22 mouse cellular contexts compared by ENCODE assay signal in genomic region chr7:129429903-129430302, GRCm38 (mm10).
DNase-seq lines count a peak whose midpoint lies in the region; ATAC-seq lines count a peak whose summit lies in the region.
"Had no signal": no experiment of that assay in that cellular context is flagged by ENCODE, and none has a peak within 500 bp of the region (broad histone marks: within the 10 kb centered on the region; RNA-seq: fewer than 3 reads in every experiment).

No protein-coding gene starts in this region.

- WGBS in kidney, embryonic 15.5 days = 33% methylated on average over 3 of the region's 3 CpGs
- WGBS in neural tube, embryonic 11.5 days = 35% methylated on average over 3 of the region's 3 CpGs

- no peak overlapping the region for H3K27ac ChIP-seq in kidney, embryonic 15.5 days
- no peak overlapping the region for H3K27ac ChIP-seq in neural tube, embryonic 11.5 days (ENCODE audit: low read depth, low read length)
- H3K27ac ChIP-seq: embryonic facial prominence, embryonic 13.5 days; forebrain, embryonic 12.5 days; heart, adult 2 months; hindbrain, embryonic 15.5 days had no signal

- H3K4me3 ChIP-seq in kidney, embryonic 15.5 days (replicated peaks) = no peak overlapping the region
- no peak overlapping the region for H3K4me3 ChIP-seq in neural tube, embryonic 11.5 days (ENCODE audit: low read depth, low read length)
- H3K4me3 ChIP-seq: embryonic facial prominence, embryonic 13.5 days; forebrain, embryonic 12.5 days; heart, adult 2 months; hindbrain, embryonic 15.5 days had no signal

- no peak overlapping the region for H3K4me2 ChIP-seq in kidney, embryonic 15.5 days
- no peak overlapping the region for H3K4me2 ChIP-seq in neural tube, embryonic 11.5 days (ENCODE audit: low read depth)
- H3K4me2 ChIP-seq: embryonic facial prominence, embryonic 13.5 days; forebrain, embryonic 12.5 days; heart, embryonic 11.5 days; hindbrain, embryonic 15.5 days had no signal

- DNase-seq in embryo, embryonic 10 days (ENCODE audit: low spot score) = peak; percentile 9
- no peak for DNase-seq in embryo, embryonic 9.5 days (ENCODE audit: extremely low spot score)
- no peak for DNase-seq in kidney, adult 18-20 months
- DNase-seq in neural tube, embryonic 11.5 days (ENCODE audit: low spot score) = peak; percentile 12
- DNase-seq in neural tube, embryonic 10.5 days (ENCODE audit: extremely low spot score, low spot score) = no peak
- DNase-seq in retina, postnatal 1 day = peak; percentile 66
- no peak for DNase-seq in adrenal gland, postnatal 14 days
- DNase-seq: adrenal gland, adult 8-10 months; B cell, adult 2 months; cerebellum, adult 11 months; cerebellum, adult 8-10 months; cerebellum, postnatal 14 days; gastrocnemius, postnatal 14 days; heart, adult 2 months had no signal

- no peaks in the 10 kb centered on the region for H3K27me3 ChIP-seq in kidney, embryonic 15.5 days
- H3K27me3 ChIP-seq in neural tube, embryonic 11.5 days (ENCODE audit: control insufficient read depth, insufficient read depth, low read length) = no peaks in the 10 kb centered on the region
- H3K27me3 ChIP-seq: embryonic facial prominence, embryonic 13.5 days; forebrain, embryonic 12.5 days; hindbrain, embryonic 15.5 days; Patski had no signal

- no peaks in the 10 kb centered on the region for H3K36me3 ChIP-seq in kidney, embryonic 15.5 days
- H3K36me3 ChIP-seq in neural tube, embryonic 11.5 days (ENCODE audit: control insufficient read depth, insufficient read depth, low read length) = no peaks in the 10 kb centered on the region
- H3K36me3 ChIP-seq: embryonic facial prominence, embryonic 13.5 days; forebrain, embryonic 12.5 days; hindbrain, embryonic 15.5 days had no signal

- H3K9ac ChIP-seq in kidney, embryonic 15.5 days = no peak overlapping the region
- H3K9ac ChIP-seq in neural tube, embryonic 11.5 days (ENCODE audit: low read length) = no peak overlapping the region
- H3K9ac ChIP-seq: embryonic facial prominence, embryonic 13.5 days; forebrain, embryonic 12.5 days; hindbrain, embryonic 15.5 days had no signal

- H3K4me1 ChIP-seq in kidney, embryonic 15.5 days = no peaks in the 10 kb centered on the region
- no peaks in the 10 kb centered on the region for H3K4me1 ChIP-seq in neural tube, embryonic 11.5 days (ENCODE audit: control insufficient read depth, insufficient read depth, low read length)
- H3K4me1 ChIP-seq: embryonic facial prominence, embryonic 13.5 days; forebrain, embryonic 12.5 days; hindbrain, embryonic 15.5 days had no signal

- no peaks in the 10 kb centered on the region for H3K9me3 ChIP-seq in kidney, embryonic 15.5 days (replicated peaks)
- no peaks in the 10 kb centered on the region for H3K9me3 ChIP-seq in neural tube, embryonic 11.5 days (ENCODE audit: control insufficient read depth, low read length)
- H3K9me3 ChIP-seq: embryonic facial prominence, embryonic 13.5 days; forebrain, embryonic 12.5 days; hindbrain, embryonic 15.5 days had no signal

- ATAC-seq in kidney, embryonic 15.5 days (replicated peaks; ENCODE audit: low FRiP score) = peak; percentile 81
- no peak for ATAC-seq in neural tube, embryonic 11.5 days (ENCODE audit: insufficient read depth, low FRiP score, low TSS enrichment)
- ATAC-seq: CD4-positive, CD25-positive, alpha-beta regulatory T cell, adult 4 months; forebrain, embryonic 16.5 days; Patski had no signal

Comparison
In these comparisons a context has a peak if more than half of its experiments do, and no peak if none do; other contexts are left out.
1. DNase-seq: peak in embryo, embryonic 10 days (single experiment), neural tube, embryonic 11.5 days (single experiment) and retina, postnatal 1 day (single experiment); none in embryo, embryonic 9.5 days (single experiment), kidney, adult 18-20 months (single experiment), neural tube, embryonic 10.5 days (single experiment) and adrenal gland, postnatal 14 days (single experiment).